Mouse (Mus musculus) cerebellum, adult 11-12 months (tissue): Measurements from ENCODE around the gene Pimreg.

ENCODE experiments used
- DNase-seq: peaks from one replicate; pipeline ENCODE4 v3.0.0; 2022

Gene Pimreg

GRCm38 (mm10) chr11:72041768-72042607 lies at the start of gene Pimreg:
TSS of gene Pimreg (plus strand) at chr11:72042032.
- DNase-seq, result peak; percentile 69

GRCm38 (mm10) chr11:71992438-71992837 lies 49.4 kb upstream of the Pimreg start:
- no peak for DNase-seq

- no peak for DNase-seq
These were observed 45.8 kb upstream of the Pimreg start for GRCm38 (mm10) chr11:71995968-71996511.

GRCm38 (mm10) chr11:71996805-71997204 lies 45.0 kb upstream of the Pimreg start:
- DNase-seq, result no peak

- no peak for DNase-seq
These were observed 41.6 kb upstream of the Pimreg start for GRCm38 (mm10) chr11:72000194-72000593.

- DNase-seq, result peak; percentile 34
These were observed 39.5 kb upstream of the Pimreg start for GRCm38 (mm10) chr11:72002138-72002853.

- peak; percentile 44 for DNase-seq
These were observed 38.7 kb upstream of the Pimreg start for GRCm38 (mm10) chr11:72003171-72003570.

GRCm38 (mm10) chr11:72005547-72005946 lies 36.3 kb upstream of the Pimreg start:
- no peak for DNase-seq

GRCm38 (mm10) chr11:72010367-72010766 lies 31.5 kb upstream of the Pimreg start:
- no peak for DNase-seq

GRCm38 (mm10) chr11:72010940-72011722 lies 30.7 kb upstream of the Pimreg start:
- DNase-seq, result no peak

- DNase-seq, result no peak
These were observed 29.9 kb upstream of the Pimreg start for GRCm38 (mm10) chr11:72011955-72012354.

GRCm38 (mm10) chr11:72014674-72015073 lies 27.2 kb upstream of the Pimreg start:
- DNase-seq, result no peak

GRCm38 (mm10) chr11:72016518-72017252 lies 25.1 kb upstream of the Pimreg start:
- no peak for DNase-seq

GRCm38 (mm10) chr11:72017253-72017601 lies 24.6 kb upstream of the Pimreg start:
- no peak for DNase-seq

GRCm38 (mm10) chr11:72021015-72021414 lies 20.8 kb upstream of the Pimreg start:
- DNase-seq, result no peak

- no peak for DNase-seq
These were observed 19.0 kb upstream of the Pimreg start for GRCm38 (mm10) chr11:72022827-72023226.

GRCm38 (mm10) chr11:72023581-72023980 lies 18.3 kb upstream of the Pimreg start:
- DNase-seq, result no peak

- peak; percentile 75 for DNase-seq
These were observed 17.5 kb upstream of the Pimreg start for GRCm38 (mm10) chr11:72024193-72024781.

GRCm38 (mm10) chr11:72025843-72026242 lies 16.0 kb upstream of the Pimreg start:
- no peak for DNase-seq

GRCm38 (mm10) chr11:72026516-72026915 lies 15.3 kb upstream of the Pimreg start:
- DNase-seq, result no peak

GRCm38 (mm10) chr11:72027836-72028235 lies 14.0 kb upstream of the Pimreg start:
- no peak for DNase-seq

GRCm38 (mm10) chr11:72029143-72029542 lies 12.7 kb upstream of the Pimreg start:
- no peak for DNase-seq
